Mouse (Mus musculus) Patski (cell line): ENCODE measurements around the gene Ei24. TPM values are rescaled to one million over a fixed set of nuclear protein-coding genes. Genes with fewer than 3 reads are reported as not detected.
A peak's percentile ranks its signal among the peaks of the same experiment; 100 is the strongest.

Source experiments
- ATAC-seq: fragments of 100-300 bp; one replicate; pipeline ENCODE4 v1.8.0; 2021
- CTCF ChIA-PET: fragments of 350-600 bp; sonication (Branson Sonifier 250); formaldehyde crosslinking; loops from one replicate; lab custom pipeline; 2022; ENCODE audit warnings: inconsistent platforms; lab: Charles Lee
- POLR2A ChIA-PET: fragments of 350-600 bp; sonication (Branson Sonifier 250); formaldehyde crosslinking; loops from one replicate; lab custom pipeline; 2022; ENCODE audit warnings: antibody characterized with exemption, inconsistent platforms; lab: Charles Lee
- DNase-seq: peaks from one replicate; pipeline ENCODE4 v3.0.0-alpha.2; 2011; ENCODE audit warnings: low read depth, low spot score
- H3K27me3 ChIP-seq: fragments of 371-371 bp; one replicate; pipeline ENCODE4 v1.5.1; 2021
- CTCF ChIP-seq: fragments of 100-300 bp; IDR thresholded peaks from one replicate; pipeline ENCODE4 v1.5.1; 2021
- in situ Hi-C: fragments of 300-500 bp; cut with MboI; formaldehyde crosslinking; loops from 3 replicates; pipeline ENCODE4 v1.11.1; 2018; ENCODE audit warnings: low pct_unique_long_range_greater_than_20kb, mixed read lengths
- polyA plus RNA-seq: library from polyadenylated mRNA; unstranded; gene quantifications from one replicate; pipeline ENCODE4 v1.2.3, GENCODE M21; 2021

The Ei24 gene
- 88.3 TPM for polyA plus RNA-seq

DNA sequence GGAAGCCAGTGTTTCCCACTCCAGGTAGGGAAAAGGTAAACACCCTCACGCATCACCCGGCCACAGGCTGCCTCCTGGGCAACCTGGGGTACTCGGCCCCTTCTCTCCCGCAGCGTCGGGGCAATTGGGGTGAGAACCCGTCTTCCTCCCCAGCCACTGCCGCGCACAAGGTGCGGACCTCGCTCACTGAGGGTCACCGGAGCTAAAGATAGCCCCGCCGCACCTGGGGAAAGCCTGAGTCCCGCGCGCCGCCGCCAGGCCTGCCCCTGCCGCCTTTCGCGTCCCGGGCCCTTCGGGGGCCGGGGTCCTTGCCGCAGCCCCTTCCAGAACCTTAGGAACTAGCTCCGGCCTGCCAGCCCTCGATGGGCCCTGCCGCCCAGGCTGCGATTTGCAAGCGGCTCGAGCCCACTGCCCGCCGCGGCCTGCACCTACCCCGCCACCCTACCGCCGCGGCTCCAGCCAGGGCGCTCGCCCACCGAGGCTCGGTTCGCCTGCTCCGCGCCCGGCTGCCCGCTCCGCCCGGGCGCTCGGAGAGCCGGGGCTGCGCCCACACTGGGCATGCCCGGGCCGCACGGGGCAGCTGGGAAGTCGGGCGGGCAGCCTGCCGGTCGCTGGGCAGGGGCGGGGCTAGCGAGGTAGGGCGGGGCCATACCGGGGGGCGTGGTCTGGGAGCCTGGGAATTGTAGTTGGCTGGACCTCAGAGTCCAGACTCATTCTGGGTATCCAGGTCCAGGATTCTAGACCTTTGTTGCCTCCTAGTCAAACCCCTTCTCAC lies at the start of gene Ei24:
Gene Ei24, minus strand, starts transcription at position 613 of the 775 bp plus-strand sequence.
- POLR2A ChIA-PET = interaction anchor here (1.6 kb wide), 1 partner anchor 17 kb away, joined by 4 read pairs; no protein-coding TSS in a partner anchor
- DNase-seq (peak; percentile 22), ATAC-seq (peak; percentile 98)
- H3K27me3 ChIP-seq = peaks cover 8% of the 10 kb centered on the region
- TF ChIP-seq CTCF = no peak
- CTCF ChIA-PET = no interaction called here
- in situ Hi-C loops = no loop called here

DNA sequence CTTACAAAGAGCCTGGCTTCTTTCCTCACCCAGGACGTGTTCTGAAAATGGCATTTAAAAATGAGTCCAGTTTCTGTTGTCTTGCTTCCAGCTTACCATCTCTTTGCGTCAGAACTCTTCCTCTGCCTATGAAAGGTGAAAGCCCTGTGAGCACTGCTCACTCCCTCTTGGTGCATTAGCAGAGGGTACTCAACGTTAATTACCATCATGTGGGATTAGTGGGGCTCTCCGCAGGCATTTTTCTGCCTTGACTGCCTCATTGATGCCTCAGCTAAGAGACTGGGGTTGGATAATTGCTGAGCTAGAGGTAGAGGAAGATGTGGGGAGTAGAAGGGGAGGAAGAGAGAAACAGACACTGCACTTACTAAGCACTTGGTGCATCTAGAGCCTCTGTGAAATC lies 49.2 kb upstream of the Ei24 start:
- ATAC-seq = no peak
- CTCF ChIA-PET = no interaction called here
- POLR2A ChIA-PET = no interaction called here
- in situ Hi-C loops = no loop called here
- TF ChIP-seq CTCF = no peak
- no peak for DNase-seq
- H3K27me3 ChIP-seq = peaks cover 28% of the 10 kb centered on the region

DNA sequence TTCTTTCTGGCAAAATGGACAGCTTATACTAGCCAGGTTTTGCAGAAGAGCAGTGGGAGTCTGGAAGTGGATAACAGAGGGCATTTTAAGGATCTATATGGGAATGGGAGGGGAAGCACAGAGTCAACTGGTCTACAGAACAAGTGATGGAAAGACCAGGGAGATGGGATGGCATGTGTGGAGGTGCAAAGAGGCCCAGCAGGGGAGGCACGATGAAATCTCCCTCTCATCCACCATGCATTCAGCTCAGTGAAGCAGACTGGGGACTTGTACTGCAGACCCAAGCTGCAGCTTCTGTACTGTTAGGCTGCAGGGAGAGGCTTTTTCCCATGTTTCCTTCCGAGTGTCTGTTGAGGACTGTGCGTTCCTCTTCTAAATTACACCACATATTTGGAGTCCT lies 36.7 kb upstream of the Ei24 start:
- DNase-seq = no peak
- H3K27me3 ChIP-seq = peaks cover 22% of the 10 kb centered on the region
- no peak for ATAC-seq
- CTCF ChIA-PET = no interaction called here
- in situ Hi-C loops = no loop called here
- POLR2A ChIA-PET = no interaction called here
- no peak for TF ChIP-seq CTCF

DNA sequence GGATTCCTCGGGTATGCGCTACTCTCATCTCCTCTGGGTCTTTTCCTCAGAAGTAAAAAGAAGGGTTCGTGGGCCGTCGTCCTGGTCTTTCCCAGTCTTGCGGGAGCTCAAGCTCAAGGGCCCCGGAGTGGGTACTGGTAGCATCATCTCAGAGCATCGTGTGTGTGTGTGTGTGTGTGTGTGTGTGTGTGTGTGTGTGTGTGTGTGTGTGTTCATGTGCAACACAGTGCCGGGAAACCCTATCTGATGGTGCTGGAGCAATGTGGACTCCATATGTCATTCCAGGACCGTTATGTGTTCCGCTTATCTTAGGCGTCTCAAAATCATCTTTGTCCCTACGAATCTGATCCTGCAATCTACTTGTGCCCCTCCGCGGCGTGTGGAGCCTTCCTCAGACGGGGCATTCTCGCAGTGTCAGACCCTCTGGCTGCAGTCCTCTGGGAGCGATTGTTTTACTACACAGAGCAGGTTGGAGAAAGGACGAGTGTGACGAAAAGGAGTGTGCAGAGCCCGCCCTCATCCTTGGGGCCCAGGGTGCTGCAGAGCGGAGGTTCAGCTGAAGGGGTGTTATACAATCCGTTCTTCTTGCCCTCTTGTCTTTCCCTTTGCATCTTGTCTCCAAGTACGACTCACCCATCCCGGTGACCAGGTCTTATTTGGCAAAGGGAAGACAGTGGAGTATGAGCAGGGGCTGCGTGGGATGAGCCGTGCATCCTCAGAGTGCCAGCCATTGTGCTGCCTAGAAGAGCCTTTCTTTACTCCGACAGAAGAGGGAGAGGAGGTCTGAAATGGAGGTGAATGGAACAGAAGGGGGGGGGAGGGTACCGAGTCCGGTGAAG lies 36.1 kb upstream of the Ei24 start:
- in situ Hi-C loops = no loop called here
- no peak for TF ChIP-seq CTCF
- POLR2A ChIA-PET = no interaction called here
- ATAC-seq = no peak
- CTCF ChIA-PET = no interaction called here
- peaks cover 24% of the 10 kb centered on the region for H3K27me3 ChIP-seq
- no peak for DNase-seq

DNA sequence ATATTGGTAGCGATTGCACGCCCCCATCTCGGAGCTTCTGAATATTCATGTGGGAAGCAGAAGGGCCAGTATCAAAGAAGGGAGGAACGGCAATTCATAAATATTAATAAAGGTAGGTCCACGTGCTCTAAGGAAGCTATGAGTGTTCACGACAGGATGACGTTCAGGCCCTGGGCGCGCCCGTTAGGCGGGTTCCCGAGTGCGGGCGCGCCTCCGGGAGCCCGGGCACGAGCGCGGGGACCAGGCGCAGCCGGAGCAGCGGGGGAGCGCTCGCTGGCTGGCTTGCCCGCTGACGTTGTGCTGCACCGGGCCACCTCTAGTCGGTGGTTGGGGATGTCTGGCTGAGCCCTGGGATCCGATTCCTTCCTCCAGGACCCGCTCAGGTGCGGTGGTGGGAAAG lies 35.3 kb upstream of the Ei24 start:
- no peak for TF ChIP-seq CTCF
- in situ Hi-C loops = no loop called here
- H3K27me3 ChIP-seq = peaks cover 28% of the 10 kb centered on the region
- ATAC-seq (peak; percentile 58), DNase-seq (no peak)
- CTCF ChIA-PET = no interaction called here
- POLR2A ChIA-PET = no interaction called here

DNA sequence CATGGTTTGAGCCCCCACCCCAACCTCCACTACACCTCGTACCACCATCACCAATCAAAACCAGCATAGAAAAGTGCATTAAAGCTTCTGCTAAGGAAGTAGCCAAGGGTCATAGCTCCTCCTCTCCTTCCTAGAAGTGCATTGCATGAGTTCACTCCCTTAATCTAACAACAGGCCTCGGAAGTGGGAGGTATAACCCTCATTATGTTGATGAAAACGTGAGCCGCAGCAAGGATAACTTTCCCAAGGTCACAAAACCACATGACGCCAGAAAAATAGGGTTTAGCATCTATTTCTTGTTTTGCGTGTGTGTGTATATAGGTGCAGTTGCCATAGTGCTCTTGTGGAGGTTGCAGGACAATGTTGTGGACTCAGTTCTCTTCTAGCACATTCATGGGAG lies 34.2 kb upstream of the Ei24 start:
- POLR2A ChIA-PET = no interaction called here
- in situ Hi-C loops = no loop called here
- CTCF ChIA-PET = interaction anchor here (1.3 kb wide), 1 partner anchor 9 kb away, joined by 3 read pairs; the partner anchor contains the start of gene Fez1
- ATAC-seq (no peak), DNase-seq (no peak)
- peaks cover 35% of the 10 kb centered on the region for H3K27me3 ChIP-seq
- no peak for TF ChIP-seq CTCF

DNA sequence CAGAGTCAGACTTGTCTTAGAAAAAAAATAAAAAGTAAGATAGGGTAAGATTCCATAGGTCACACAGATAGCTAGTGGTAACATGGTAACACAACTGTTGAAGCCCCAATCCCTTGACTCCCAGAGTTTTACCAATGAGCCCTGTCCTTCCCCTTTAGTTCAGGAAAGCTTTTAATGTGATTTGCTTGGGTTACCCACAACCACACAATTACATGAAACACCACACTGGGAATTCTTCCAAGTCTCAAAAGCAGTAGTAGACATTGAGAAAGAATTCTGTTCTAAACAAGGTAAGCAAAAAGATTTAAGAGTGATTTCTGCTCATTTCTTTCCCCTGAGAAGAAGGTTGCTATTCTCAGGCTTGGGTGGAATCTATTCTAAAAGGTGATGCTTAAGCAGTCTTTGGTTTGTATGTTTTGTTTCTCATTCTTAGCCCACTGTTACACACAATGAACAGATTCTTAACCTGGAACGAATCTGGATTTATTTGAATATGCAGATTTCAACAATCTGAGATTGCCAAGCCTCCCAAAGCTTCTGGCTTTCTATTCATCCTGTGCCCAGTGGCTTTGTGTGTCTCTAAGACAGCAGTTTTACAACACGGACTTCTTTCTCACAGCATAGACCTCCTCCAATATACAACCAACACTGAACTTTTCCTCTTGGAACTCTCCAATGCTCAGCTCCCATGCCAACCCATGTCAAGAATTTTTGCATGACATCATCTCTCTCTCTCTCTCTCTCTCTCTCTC lies 29.6 kb upstream of the Ei24 start:
- POLR2A ChIA-PET = no interaction called here
- CTCF ChIA-PET = no interaction called here
- TF ChIP-seq CTCF = no peak
- DNase-seq = no peak
- H3K27me3 ChIP-seq = peaks cover 52% of the 10 kb centered on the region
- ATAC-seq = no peak
- in situ Hi-C loops = no loop called here

DNA sequence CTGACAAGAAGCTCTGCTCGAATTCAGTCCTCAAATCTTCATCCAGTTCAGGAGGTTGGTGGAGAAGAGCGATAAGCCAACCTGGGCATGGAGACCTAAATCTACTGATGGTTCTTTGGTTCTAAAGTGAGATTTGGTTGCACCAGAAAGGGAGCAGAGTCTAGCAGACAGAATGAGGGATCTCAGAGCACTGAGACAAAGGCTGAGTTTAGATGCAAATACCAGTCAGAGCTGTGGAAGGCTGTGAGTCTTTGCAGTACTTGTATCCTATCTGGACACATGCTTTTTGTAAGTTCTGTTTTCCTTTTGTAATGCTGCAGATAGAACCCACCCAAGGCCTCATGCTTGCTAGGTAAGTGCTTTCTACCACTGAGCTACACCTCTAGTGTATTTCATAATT lies 24.8 kb upstream of the Ei24 start:
- TF ChIP-seq CTCF = no peak
- ChIA-PET POLR2A (no interaction called here), CTCF (interaction anchor here (1.2 kb wide), 1 partner anchor 9 kb away, joined by 3 read pairs; no protein-coding TSS in a partner anchor)
- peaks cover 46% of the 10 kb centered on the region for H3K27me3 ChIP-seq
- in situ Hi-C loops = no loop called here
- DNase-seq (no peak), ATAC-seq (no peak)

DNA sequence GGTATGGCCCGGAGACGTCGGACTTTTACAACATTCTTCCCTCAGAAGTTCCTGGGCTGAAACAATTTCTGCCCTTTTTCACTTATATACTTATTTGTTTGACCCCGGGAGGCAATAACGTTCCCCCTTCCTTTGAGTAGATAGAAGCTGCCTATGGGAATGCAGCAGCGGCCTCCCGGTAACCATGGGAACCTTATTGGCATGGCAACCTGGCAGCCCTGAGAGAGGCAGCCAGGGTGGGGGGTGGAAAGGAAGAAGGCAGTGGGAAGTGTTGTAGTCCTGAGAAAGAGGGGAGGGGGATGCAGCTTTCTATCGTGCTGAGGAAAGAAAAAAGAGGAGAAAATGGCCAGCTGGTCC lies 24.4 kb upstream of the Ei24 start, which contains the start of gene Fez1:
Gene Fez1, plus strand, starts transcription at position 221 of the 357 bp plus-strand sequence.
- ATAC-seq (no peak), DNase-seq (no peak)
- CTCF ChIA-PET = interaction anchor here (1.2 kb wide), 1 partner anchor 9 kb away, joined by 3 read pairs; no protein-coding TSS in a partner anchor
- in situ Hi-C loops = no loop called here
- peaks cover 45% of the 10 kb centered on the region for H3K27me3 ChIP-seq
- TF ChIP-seq CTCF = no peak
- POLR2A ChIA-PET = no interaction called here

DNA sequence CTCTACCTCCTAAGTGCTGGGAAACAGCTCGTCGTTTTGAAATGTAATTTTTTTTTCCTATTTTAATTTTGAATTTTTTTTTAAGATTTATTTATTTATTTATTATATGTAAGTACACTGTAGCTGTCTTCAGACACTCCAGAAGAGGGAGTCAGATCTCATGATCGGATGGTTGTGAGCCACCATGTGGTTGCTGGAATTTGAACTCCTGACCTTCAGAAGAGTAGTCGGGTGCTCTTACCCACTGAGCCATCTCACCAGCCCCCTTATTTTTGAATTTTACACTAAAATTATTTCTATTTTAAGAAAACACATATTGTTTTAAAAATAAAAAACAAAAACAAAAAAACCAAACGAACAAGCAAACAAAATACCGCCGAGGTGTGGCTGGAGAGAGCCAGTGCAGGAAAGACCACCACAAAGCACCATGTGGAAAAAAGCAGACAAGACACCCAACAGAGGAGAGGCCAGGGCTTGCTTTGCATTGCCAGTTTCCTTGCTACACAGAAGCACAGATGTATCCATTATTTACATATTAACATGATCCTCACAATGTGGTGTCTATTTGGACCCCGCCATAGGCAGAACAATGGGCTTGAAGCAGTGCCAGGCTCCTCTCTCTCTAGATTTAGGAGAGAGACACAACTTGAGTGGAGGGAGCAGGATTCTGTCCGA lies 23.9 kb upstream of the Ei24 start:
- TF ChIP-seq CTCF = no peak

More for the DNA sequence above, 23.9 kb upstream of the Ei24 start:
- peaks cover 42% of the 10 kb centered on the region for H3K27me3 ChIP-seq
- no peak for ATAC-seq
- in situ Hi-C loops = no loop called here
- DNase-seq = no peak
- CTCF ChIA-PET = no interaction called here
- POLR2A ChIA-PET = interaction anchor here (0.7 kb wide), 1 partner anchor 26 kb away, joined by 3 read pairs; no protein-coding TSS in a partner anchor
